9 mouse cellular contexts compared by ENCODE assay signal in genomic region chr4:125160951-125161331, GRCm38 (mm10). TPM values are rescaled to one million over a fixed set of nuclear protein-coding genes. Genes with fewer than 3 reads are reported as not detected.
DNase-seq lines count a peak whose midpoint lies in the region; ATAC-seq and TF ChIP-seq lines count a peak whose summit lies in the region.
"Had no signal": no experiment of that assay in that cellular context is flagged by ENCODE, and none has a peak within 500 bp of the region (broad histone marks: within the 10 kb centered on the region; RNA-seq: fewer than 3 reads in every experiment).

No protein-coding gene starts in this region.

- no peak for TF ChIP-seq POLR2A in limb, embryonic 14.5 days (IDR thresholded peaks at IDR 0.05; ENCODE audit: borderline replicate concordance, extremely low read depth, insufficient read depth, insufficient read length)

- 69% methylated on average over 10 of the region's 10 CpGs for WGBS in forebrain, embryonic 14.5 days
- WGBS in forebrain, embryonic 11.5 days = 74% methylated on average over 10 of the region's 10 CpGs
- WGBS in lung, embryonic 15.5 days = 59% methylated on average over 10 of the region's 10 CpGs
- WGBS in embryonic facial prominence, embryonic 13.5 days = 67% methylated on average over 10 of the region's 10 CpGs
- WGBS in limb, embryonic 14.5 days = 73% methylated on average over 10 of the region's 10 CpGs

- no peak overlapping the region for H3K4me3 ChIP-seq in forebrain, embryonic 14.5 days (ENCODE audit: low read depth, low read length)
- no peak overlapping the region for H3K4me3 ChIP-seq in forebrain, embryonic 11.5 days (ENCODE audit: low read depth, low read length)
- H3K4me3 ChIP-seq in lung, embryonic 15.5 days = no peak overlapping the region
- H3K4me3 ChIP-seq in embryonic facial prominence, embryonic 13.5 days = no peak overlapping the region
- H3K4me3 ChIP-seq in limb, embryonic 14.5 days (replicated peaks; ENCODE audit: low read length) = no peak overlapping the region
- H3K4me3 ChIP-seq: heart, embryonic 13.5 days had no signal

- no peaks in the 10 kb centered on the region for H3K9me3 ChIP-seq in forebrain, embryonic 14.5 days (replicated peaks; ENCODE audit: control insufficient read depth, low read length)
- no peaks in the 10 kb centered on the region for H3K9me3 ChIP-seq in forebrain, embryonic 11.5 days (ENCODE audit: control insufficient read depth, low read length)
- no peaks in the 10 kb centered on the region for H3K9me3 ChIP-seq in lung, embryonic 15.5 days
- H3K9me3 ChIP-seq in embryonic facial prominence, embryonic 13.5 days = no peaks in the 10 kb centered on the region
- no peaks in the 10 kb centered on the region for H3K9me3 ChIP-seq in limb, embryonic 14.5 days (ENCODE audit: control insufficient read depth, low read length)
- H3K9me3 ChIP-seq: heart, embryonic 13.5 days had no signal

- no peak overlapping the region for H3K27ac ChIP-seq in forebrain, embryonic 14.5 days (ENCODE audit: low read depth, low read length)
- H3K27ac ChIP-seq in forebrain, embryonic 11.5 days (ENCODE audit: low read depth, low read length) = no peak overlapping the region
- no peak overlapping the region for H3K27ac ChIP-seq in lung, embryonic 15.5 days
- H3K27ac ChIP-seq in embryonic facial prominence, embryonic 13.5 days = no peak overlapping the region
- H3K27ac ChIP-seq in limb, embryonic 14.5 days (replicated peaks; ENCODE audit: low read depth, low read length) = no peak overlapping the region
- H3K27ac ChIP-seq: heart, embryonic 13.5 days had no signal

- no peaks in the 10 kb centered on the region for H3K36me3 ChIP-seq in forebrain, embryonic 14.5 days (ENCODE audit: control insufficient read depth, insufficient read depth, low read length)
- no peaks in the 10 kb centered on the region for H3K36me3 ChIP-seq in forebrain, embryonic 11.5 days (ENCODE audit: control insufficient read depth, insufficient read depth, low read length)
- no peaks in the 10 kb centered on the region for H3K36me3 ChIP-seq in lung, embryonic 15.5 days
- H3K36me3 ChIP-seq in embryonic facial prominence, embryonic 13.5 days = no peaks in the 10 kb centered on the region
- H3K36me3 ChIP-seq in limb, embryonic 14.5 days (ENCODE audit: control insufficient read depth, insufficient read depth, low read length) = no peaks in the 10 kb centered on the region
- H3K36me3 ChIP-seq: heart, embryonic 13.5 days had no signal

- no peaks in the 10 kb centered on the region for H3K27me3 ChIP-seq in forebrain, embryonic 14.5 days (replicated peaks; ENCODE audit: control insufficient read depth, insufficient read depth, low read length)
- H3K27me3 ChIP-seq in forebrain, embryonic 11.5 days (ENCODE audit: control insufficient read depth, insufficient read depth, low read length) = no peaks in the 10 kb centered on the region; the same call in 1 of the 2 replicates
- no peaks in the 10 kb centered on the region; the same call in 1 of the 2 replicates for H3K27me3 ChIP-seq in lung, embryonic 15.5 days
- H3K27me3 ChIP-seq in embryonic facial prominence, embryonic 13.5 days = peaks cover 8% of the 10 kb centered on the region
- no peaks in the 10 kb centered on the region for H3K27me3 ChIP-seq in limb, embryonic 14.5 days (ENCODE audit: control insufficient read depth, insufficient read depth, low read length)

- ATAC-seq in forebrain, embryonic 14.5 days = peak; percentile 16; the same call in 1 of the 2 replicates
- no peak for ATAC-seq in forebrain, embryonic 11.5 days (replicated peaks; ENCODE audit: low FRiP score)
- ATAC-seq in lung, embryonic 15.5 days (ENCODE audit: borderline replicate concordance, extremely low read depth, low FRiP score, low TSS enrichment) = no peak; the same call in 1 of the 2 replicates
- ATAC-seq in embryonic facial prominence, embryonic 13.5 days (ENCODE audit: insufficient number of reproducible peaks, insufficient read depth, low FRiP score, low TSS enrichment, low read depth) = no peak
- ATAC-seq in limb, embryonic 14.5 days (ENCODE audit: low FRiP score, low read depth) = no peak
- no peak for ATAC-seq in frontal cortex, adult (ENCODE audit: low TSS enrichment)

- no peak overlapping the region for H3K9ac ChIP-seq in forebrain, embryonic 14.5 days (ENCODE audit: low read length)
- H3K9ac ChIP-seq in forebrain, embryonic 11.5 days (ENCODE audit: low read length) = no peak overlapping the region
- no peak overlapping the region for H3K9ac ChIP-seq in lung, embryonic 15.5 days
- H3K9ac ChIP-seq in embryonic facial prominence, embryonic 13.5 days = 0 out of 2 replicates have a peak overlapping the region, but pooled peaks have one; percentile 40
- no peak overlapping the region for H3K9ac ChIP-seq in limb, embryonic 14.5 days (ENCODE audit: low read depth, low read length, severe bottlenecking)
- H3K9ac ChIP-seq: heart, embryonic 13.5 days had no signal

- H3K4me2 ChIP-seq in forebrain, embryonic 14.5 days (ENCODE audit: low read length) = no peak overlapping the region
- no peak overlapping the region for H3K4me2 ChIP-seq in forebrain, embryonic 11.5 days (ENCODE audit: low read depth, low read length, severe bottlenecking)
- H3K4me2 ChIP-seq in lung, embryonic 15.5 days = peak overlapping the region; percentile 35; the same call in 1 of the 2 replicates
- peak overlapping the region; percentile 51 for H3K4me2 ChIP-seq in embryonic facial prominence, embryonic 13.5 days
- 0 out of 2 replicates have a peak overlapping the region, but pooled peaks have one; percentile 29 for H3K4me2 ChIP-seq in limb, embryonic 14.5 days (replicated peaks; ENCODE audit: low read depth, low read length, severe bottlenecking)

- no peaks in the 10 kb centered on the region for H3K4me1 ChIP-seq in forebrain, embryonic 14.5 days (ENCODE audit: control insufficient read depth, insufficient read depth, low read length)
- H3K4me1 ChIP-seq in forebrain, embryonic 11.5 days (replicated peaks; ENCODE audit: control insufficient read depth, insufficient read depth, low read length) = no peaks in the 10 kb centered on the region
- peaks cover 4% of the 10 kb centered on the region; the same call in 1 of the 2 replicates for H3K4me1 ChIP-seq in lung, embryonic 15.5 days
- 0 out of 2 replicates have a peak, but pooled peaks cover 5% of the 10 kb centered on the region for H3K4me1 ChIP-seq in embryonic facial prominence, embryonic 13.5 days
- H3K4me1 ChIP-seq in limb, embryonic 14.5 days (ENCODE audit: control insufficient read depth, insufficient read depth, low read length) = no peaks in the 10 kb centered on the region
- H3K4me1 ChIP-seq: heart, embryonic 13.5 days had no signal

- DNase-seq in forebrain, embryonic 14.5 days (ENCODE audit: low spot score) = no peak
- DNase-seq in forebrain, embryonic 11.5 days (ENCODE audit: low spot score) = no peak
- no peak for DNase-seq in lung, postnatal 14 days
- no peak for DNase-seq in limb, embryonic 14.5 days (ENCODE audit: low spot score)
- no peak for DNase-seq in spleen, postnatal 36 days (ENCODE audit: low spot score in 2 of 2)

RNA-seq across cellular contexts. Expression of gene Zc3h12a, which starts 33.3 kb away (rescaled TPM):
- polyA plus RNA-seq in forebrain, embryonic 14.5 days (2014; fragmentation: Nextera tagmentation; extraction: Ambion mirVana) = 0.14 and 0.32 TPM in 2 replicates
- 0.16 and 0.57 TPM in 2 replicates for polyA plus RNA-seq in forebrain, embryonic 11.5 days (2014; fragmentation: Nextera tagmentation; extraction: Ambion mirVana)
- polyA plus RNA-seq in lung, embryonic 15.5 days (2015; fragmentation: Nextera tagmentation; extraction: Ambion mirVana) = 0.57 and 0.60 TPM in 2 replicates
- polyA plus RNA-seq in embryonic facial prominence, embryonic 13.5 days (2015; fragmentation: Nextera tagmentation; extraction: Ambion mirVana) = 0.70 and 0.80 TPM in 2 replicates
- polyA plus RNA-seq in limb, embryonic 14.5 days (2012; rRNA removed) = 3.0 and 3.2 TPM in 2 replicates
- 1.4 and 1.7 TPM in 2 replicates for polyA plus RNA-seq in limb, embryonic 14.5 days (2014; fragmentation: Nextera tagmentation; extraction: Ambion mirVana)

Comparison
In these comparisons a context has a peak if more than half of its experiments do, and no peak if none do; other contexts are left out.
1. H3K4me2 ChIP-seq: peak in lung, embryonic 15.5 days (single experiment), embryonic facial prominence, embryonic 13.5 days (single experiment) and limb, embryonic 14.5 days (single experiment); none in forebrain, embryonic 14.5 days (single experiment) and forebrain, embryonic 11.5 days (single experiment).